Mouse (Mus musculus) lung, embryonic 16.5 days (tissue): ENCODE measurements at regions not wholly inside any gene's neighbourhood (a gene's known extent, or its start where the extent isn't known, plus 50 kb on each side); places are given as distances from the start of the nearest gene placed in this dataset.

Source experiments
- ATAC-seq: fragments of 200-750 bp; cut with Nextera tagmentation; 2 replicates; pipeline ENCODE4 v1.8.0; 2017; ENCODE audit warnings: low read depth, mild to moderate bottlenecking, moderate library complexity
- H3K27ac ChIP-seq: fragments of 300-500 bp; sonication (generic); 2 replicates; pipeline ENCODE4 v1.5.1; 2014; ENCODE audit warnings: mild to moderate bottlenecking, control low read depth, low read length
- H3K27me3 ChIP-seq: fragments of 300-500 bp; sonication (generic); 2 replicates; pipeline ENCODE4 v1.6.1; 2014; ENCODE audit warnings: low read depth, low read length, mixed read lengths; ENCODE audit not compliant: control insufficient read depth, insufficient read depth
- H3K36me3 ChIP-seq: fragments of 300-500 bp; sonication (generic); 2 replicates; pipeline ENCODE4 v1.6.1; 2014; ENCODE audit warnings: low read length; ENCODE audit not compliant: control insufficient read depth, insufficient read depth
- H3K4me1 ChIP-seq: fragments of 300-500 bp; sonication (generic); replicated peaks from 2 replicates; pipeline ENCODE4 v1.6.1; 2014; ENCODE audit warnings: low read length, mixed read lengths; ENCODE audit not compliant: control insufficient read depth, insufficient read depth
- H3K4me2 ChIP-seq: fragments of 300-500 bp; sonication (generic); 2 replicates; pipeline ENCODE4 v1.6.1; 2014; ENCODE audit warnings: low read depth, low read length, control low read depth
- H3K4me3 ChIP-seq: fragments of 300-500 bp; sonication (generic); 2 replicates; pipeline ENCODE4 v1.5.1; 2014; ENCODE audit warnings: mild to moderate bottlenecking, low read length, control low read depth
- H3K9ac ChIP-seq: fragments of 300-500 bp; sonication (generic); 2 replicates; pipeline ENCODE4 v1.6.1; 2014; ENCODE audit warnings: low read length, control low read depth
- H3K9me3 ChIP-seq: fragments of 300-500 bp; sonication (generic); 2 replicates; pipeline ENCODE4 v1.6.1; 2016; ENCODE audit warnings: low read length; ENCODE audit not compliant: control insufficient read depth
- WGBS: fragments of 180-500 bp; shearing (Covaris S2); extraction: QIAGEN DNeasy Blood & Tissue Kit; methylation state at CpG from one replicate; pipeline ENCODE4 v1.1.7; 2014; 5-methylcytosine and 5-hydroxymethylcytosine counted together

DNA sequence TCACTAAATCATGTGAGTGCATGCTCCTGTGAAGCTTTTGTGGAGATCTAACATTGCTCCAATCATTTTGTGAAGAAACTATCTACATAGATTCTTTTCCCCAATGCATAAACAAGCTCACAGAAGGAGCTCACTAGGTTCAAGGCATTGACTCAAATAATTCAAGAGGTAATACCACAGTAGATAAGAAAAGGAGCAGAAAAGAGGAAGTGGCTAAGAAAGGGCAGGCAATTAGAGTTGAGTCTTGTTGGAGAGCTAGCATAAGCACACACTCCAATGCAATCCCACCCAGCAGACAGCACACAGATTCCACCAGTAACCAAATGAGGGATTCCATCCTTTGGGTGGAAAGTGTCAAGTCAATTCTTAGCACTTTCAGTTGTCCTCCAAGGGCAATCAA is 145.3 kb upstream of the Btg1 start:
- Histone ChIP-seq H3K9me3 (no peaks in the 10 kb centered on the region), H3K27ac (no peak overlapping the region), H3K4me3 (no peak overlapping the region), H3K36me3 (no peaks in the 10 kb centered on the region), H3K4me2 (no peak overlapping the region), H3K27me3 (no peaks in the 10 kb centered on the region), H3K9ac (no peak overlapping the region), H3K4me1 (no peaks in the 10 kb centered on the region)
- ATAC-seq, result no peak

DNA sequence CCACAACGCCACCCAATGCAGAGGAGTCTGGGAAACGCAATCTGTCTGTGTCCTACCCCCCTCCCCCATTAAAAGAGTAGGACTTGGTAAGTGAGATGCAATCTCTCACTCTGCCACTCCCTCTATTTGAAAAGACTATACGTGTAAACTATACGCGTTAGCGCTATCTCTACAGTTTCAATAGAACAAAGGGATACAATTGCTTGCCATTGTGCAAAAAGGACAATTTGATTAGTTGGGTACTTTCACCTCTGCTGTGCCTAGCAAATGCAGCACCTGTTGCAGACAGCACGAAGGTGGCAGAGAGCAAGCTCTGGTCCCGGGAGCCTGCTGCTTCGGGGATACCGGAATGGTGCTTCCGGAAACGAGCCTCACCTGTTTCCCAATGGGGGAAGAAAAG is 137.5 kb upstream of the Btg1 start:
- H3K27me3 ChIP-seq, result no peaks in the 10 kb centered on the region
- no peak overlapping the region for H3K9ac ChIP-seq
- no peak overlapping the region for H3K27ac ChIP-seq
- H3K4me3 ChIP-seq, result no peak overlapping the region
- H3K9me3 ChIP-seq, result no peaks in the 10 kb centered on the region
- H3K36me3 ChIP-seq, result no peaks in the 10 kb centered on the region
- WGBS, result 44% methylated on average over 12 of the region's 12 CpGs
- no peak for ATAC-seq
- H3K4me2 ChIP-seq, result peak overlapping the region; percentile 22; the same call in 1 of the 2 replicates
- H3K4me1 ChIP-seq, result peaks cover 14% of the 10 kb centered on the region

DNA sequence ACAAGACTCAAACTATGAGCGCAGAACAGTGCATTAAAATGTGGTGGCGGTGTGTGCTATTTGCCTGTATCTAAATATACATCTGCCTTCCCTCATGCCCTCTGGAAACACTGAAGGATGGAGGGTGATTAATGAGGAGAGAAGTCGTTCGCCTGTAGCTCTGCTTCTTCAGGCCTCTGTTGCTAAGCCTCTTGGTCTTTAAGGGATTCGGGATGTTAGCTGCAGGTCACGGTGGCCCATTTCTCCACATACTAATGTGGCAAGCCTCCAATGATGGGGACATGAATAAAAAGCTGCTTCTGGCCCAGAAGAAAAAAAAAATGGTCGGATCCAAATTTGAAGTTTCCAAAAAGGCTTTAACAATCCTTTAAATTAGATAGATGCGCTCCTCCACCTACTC is 137.0 kb upstream of the Btg1 start:
- Histone ChIP-seq H3K36me3 (no peaks in the 10 kb centered on the region), H3K9me3 (no peaks in the 10 kb centered on the region), H3K4me3 (no peak overlapping the region), H3K9ac (no peak overlapping the region), H3K4me1 (peaks cover 14% of the 10 kb centered on the region), H3K27ac (no peak overlapping the region), H3K27me3 (no peaks in the 10 kb centered on the region), H3K4me2 (peak overlapping the region; percentile 40)
- 48% methylated on average over 8 of the region's 8 CpGs for WGBS
- no peak for ATAC-seq

DNA sequence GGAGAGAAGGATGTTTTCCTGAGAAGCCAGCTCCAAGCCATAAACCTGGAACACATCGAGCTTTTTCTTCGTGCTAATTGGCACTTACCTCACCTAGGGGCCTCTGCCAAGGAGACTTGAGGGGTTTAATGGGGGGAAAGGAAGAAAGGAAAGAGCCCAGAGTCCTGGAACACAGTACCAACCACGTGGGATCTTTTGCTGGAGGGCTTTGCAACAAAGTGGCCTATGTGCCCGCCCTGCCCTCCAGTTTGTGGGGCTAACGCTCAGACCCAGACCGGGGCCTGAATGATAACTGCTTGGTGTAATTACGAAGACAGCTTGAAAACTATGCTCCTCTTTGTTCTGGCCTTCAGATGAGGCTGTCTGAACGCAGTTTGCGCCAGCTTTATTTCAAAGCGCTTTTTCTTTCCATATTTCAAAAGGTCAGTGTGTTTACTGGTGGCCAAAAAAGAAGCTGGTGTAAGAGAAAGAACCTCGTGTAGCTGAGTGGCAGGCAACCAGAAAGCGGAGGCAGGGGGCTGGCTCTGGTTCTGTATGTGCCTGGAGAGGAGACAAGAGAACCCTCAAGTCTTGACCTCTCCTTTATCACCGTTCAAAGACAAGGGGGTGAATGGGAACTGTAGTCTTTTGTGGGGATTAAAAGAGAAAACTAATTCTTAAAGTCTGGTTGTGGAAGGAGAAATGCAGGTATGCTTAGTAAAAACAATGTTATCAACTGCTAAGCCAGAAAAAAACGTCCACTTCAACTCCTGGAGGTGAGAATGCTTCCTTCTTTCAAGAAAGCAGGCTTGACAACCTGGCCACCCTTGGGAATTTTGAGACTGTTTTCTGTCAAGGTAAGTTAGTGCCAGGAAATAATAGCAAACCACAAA is 136.1 kb upstream of the Btg1 start:
- Histone ChIP-seq H3K9me3 (no peaks in the 10 kb centered on the region), H3K4me2 (peak overlapping the region; percentile 40), H3K9ac (peak overlapping the region; percentile 37; the same call in 1 of the 2 replicates), H3K4me3 (no peak overlapping the region), H3K27ac (peak overlapping the region; percentile 83), H3K27me3 (no peaks in the 10 kb centered on the region), H3K36me3 (no peaks in the 10 kb centered on the region), H3K4me1 (peaks cover 14% of the 10 kb centered on the region)
- WGBS, result 28% methylated on average over 14 of the region's 14 CpGs
- ATAC-seq, result peak; percentile 45; the same call in 1 of the 2 replicates

DNA sequence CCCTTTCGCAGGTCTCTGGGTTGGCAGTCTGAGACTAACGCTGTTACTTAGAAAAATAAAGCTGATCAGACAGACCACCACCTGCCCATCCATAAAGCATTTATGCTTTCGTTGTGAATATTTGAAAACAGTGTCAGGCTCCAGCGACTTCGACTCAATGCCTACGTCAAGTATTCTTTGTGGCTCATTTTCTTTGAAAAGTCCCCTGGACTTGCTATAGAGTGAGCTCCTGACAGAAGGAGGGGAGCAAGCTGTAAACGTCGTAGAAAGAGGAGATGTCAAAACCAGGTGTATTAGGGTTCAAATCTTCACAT is 135.5 kb upstream of the Btg1 start:
- 57% methylated on average over 8 of the region's 8 CpGs for WGBS
- Histone ChIP-seq H3K27ac (peak overlapping the region; percentile 40; the same call in 1 of the 2 replicates), H3K36me3 (no peaks in the 10 kb centered on the region), H3K9ac (no peak overlapping the region), H3K4me3 (no peak overlapping the region), H3K4me2 (no peak overlapping the region), H3K4me1 (peaks cover 14% of the 10 kb centered on the region), H3K27me3 (no peaks in the 10 kb centered on the region), H3K9me3 (no peaks in the 10 kb centered on the region)
- no peak for ATAC-seq

DNA sequence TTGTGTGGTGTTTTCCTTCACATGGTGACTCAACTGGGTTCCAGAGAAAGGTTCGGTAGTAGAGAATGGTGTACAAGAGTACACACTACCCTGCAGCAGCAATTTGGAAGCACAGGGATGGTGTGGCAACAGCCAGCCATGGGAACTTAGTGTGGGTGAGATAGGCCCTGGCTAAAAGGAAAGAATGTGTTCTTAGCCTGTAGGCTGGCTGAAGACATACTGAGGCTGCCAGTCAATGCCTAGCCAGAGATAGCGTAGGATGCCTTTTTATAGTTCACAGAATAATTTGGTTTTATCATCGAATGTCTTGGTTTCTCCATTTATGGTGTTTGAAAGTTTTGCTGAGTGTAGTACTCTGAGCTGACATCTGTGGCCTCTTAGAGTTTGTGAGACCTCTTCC is 130.1 kb upstream of the Btg1 start:
- Histone ChIP-seq H3K4me2 (no peak overlapping the region), H3K4me3 (no peak overlapping the region), H3K4me1 (no peaks in the 10 kb centered on the region; the same call in 1 of the 2 replicates), H3K36me3 (no peaks in the 10 kb centered on the region), H3K9me3 (no peaks in the 10 kb centered on the region), H3K27ac (no peak overlapping the region), H3K9ac (no peak overlapping the region), H3K27me3 (no peaks in the 10 kb centered on the region)
- 92% methylated on average over 3 of the region's 3 CpGs for WGBS
- ATAC-seq, result no peak

DNA sequence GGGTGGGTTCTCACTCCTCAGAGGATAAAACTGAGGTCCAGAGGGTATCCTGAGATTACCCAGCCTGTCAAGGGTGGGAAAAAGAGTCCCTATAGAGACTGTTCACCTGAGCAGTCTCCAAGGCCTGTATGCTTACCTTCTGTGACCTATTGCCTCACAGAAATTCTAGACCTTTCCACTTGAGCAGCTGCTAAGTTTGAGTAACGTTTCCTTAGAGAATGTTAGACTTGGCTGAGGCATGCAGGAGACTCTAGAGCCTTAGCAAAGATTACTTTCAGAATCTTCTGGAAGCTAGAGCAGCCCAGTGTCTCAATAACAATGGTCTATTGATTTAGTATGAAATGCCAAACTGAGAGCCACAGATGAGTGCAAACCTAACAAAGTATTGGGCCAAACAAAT is 123.1 kb upstream of the Btg1 start:
- Histone ChIP-seq H3K4me1 (peaks cover 5% of the 10 kb centered on the region; the same call in 1 of the 2 replicates), H3K27ac (peak overlapping the region; percentile 32; the same call in 1 of the 2 replicates), H3K4me3 (no peak overlapping the region), H3K36me3 (no peaks in the 10 kb centered on the region), H3K9ac (no peak overlapping the region), H3K9me3 (no peaks in the 10 kb centered on the region), H3K27me3 (no peaks in the 10 kb centered on the region), H3K4me2 (no peak overlapping the region)
- ATAC-seq, result peak; percentile 23; the same call in 1 of the 2 replicates
- 30% methylated on average over 1 of the region's 1 CpGs for WGBS

DNA sequence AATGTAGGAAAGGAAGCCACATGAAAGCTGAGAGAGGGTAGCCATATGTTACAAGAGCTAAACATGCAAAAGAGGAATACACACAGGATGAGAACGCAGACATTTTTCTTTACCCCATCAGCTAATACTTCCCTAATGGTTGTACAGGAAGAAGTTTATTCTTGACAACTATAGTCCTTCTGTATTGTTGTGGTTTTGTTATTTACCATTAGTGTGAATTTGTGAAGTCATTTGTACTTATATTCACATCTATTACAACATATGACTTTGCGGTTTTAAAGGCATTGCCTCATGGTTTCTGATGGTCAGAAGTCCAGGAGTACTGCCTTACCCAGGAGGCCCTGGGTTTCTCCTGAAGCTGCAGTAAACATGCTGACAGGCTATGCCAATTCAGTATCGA is 120.1 kb upstream of the Btg1 start:
- no peak for ATAC-seq
- H3K27me3 ChIP-seq, result no peaks in the 10 kb centered on the region
- no peak overlapping the region for H3K4me2 ChIP-seq
- H3K4me3 ChIP-seq, result no peak overlapping the region
- no peak overlapping the region for H3K27ac ChIP-seq
- H3K36me3 ChIP-seq, result no peaks in the 10 kb centered on the region
- 90% methylated on average over 3 of the region's 3 CpGs for WGBS
- no peak overlapping the region for H3K9ac ChIP-seq
- H3K4me1 ChIP-seq, result peaks cover 5% of the 10 kb centered on the region; the same call in 1 of the 2 replicates
- H3K9me3 ChIP-seq, result no peaks in the 10 kb centered on the region

DNA sequence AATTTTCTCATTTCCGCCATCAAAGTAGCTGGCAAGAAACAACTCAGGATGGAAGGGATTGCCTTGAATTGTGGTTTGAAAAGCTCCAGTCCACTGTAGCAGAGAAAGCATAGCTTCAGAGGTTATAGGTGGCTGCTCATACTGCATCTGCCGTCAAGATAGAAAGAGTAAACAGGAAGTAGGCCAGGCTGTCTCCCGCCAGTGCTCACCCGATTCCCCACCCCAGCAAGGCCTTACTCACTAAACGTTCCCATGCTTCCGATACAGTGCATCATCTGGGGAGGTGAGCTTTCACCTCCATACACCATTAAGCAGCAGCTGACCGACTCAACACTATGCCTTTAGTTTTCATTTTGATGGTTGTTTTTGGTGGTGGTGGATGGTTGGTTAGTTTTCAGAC is 119.3 kb upstream of the Btg1 start:
- WGBS, result 72% methylated on average over 7 of the region's 7 CpGs

More for the DNA sequence above, 119.3 kb upstream of the Btg1 start:
- no peaks in the 10 kb centered on the region for H3K27me3 ChIP-seq
- no peaks in the 10 kb centered on the region for H3K9me3 ChIP-seq
- H3K4me3 ChIP-seq, result no peak overlapping the region
- no peaks in the 10 kb centered on the region for H3K36me3 ChIP-seq
- H3K9ac ChIP-seq, result no peak overlapping the region
- no peak overlapping the region for H3K4me2 ChIP-seq
- no peak overlapping the region for H3K27ac ChIP-seq
- peaks cover 5% of the 10 kb centered on the region; the same call in 1 of the 2 replicates for H3K4me1 ChIP-seq
- ATAC-seq, result no peak
